Mouse (Mus musculus): ENCODE results near the gene Pnpla5. TPM values are rescaled to one million over a fixed set of nuclear protein-coding genes. Genes with fewer than 3 reads are reported as not detected.
"Not testable (repeated sequence)": the region's sequence is repeated elsewhere in the genome, so short reads cannot be mapped to it uniquely, and the experiment has no call there.

The Pnpla5 gene
- polyA plus RNA-seq (2016; fragmentation: Nextera tagmentation; extraction: Ambion mirVana) = not detected in 2 replicates

DNA sequence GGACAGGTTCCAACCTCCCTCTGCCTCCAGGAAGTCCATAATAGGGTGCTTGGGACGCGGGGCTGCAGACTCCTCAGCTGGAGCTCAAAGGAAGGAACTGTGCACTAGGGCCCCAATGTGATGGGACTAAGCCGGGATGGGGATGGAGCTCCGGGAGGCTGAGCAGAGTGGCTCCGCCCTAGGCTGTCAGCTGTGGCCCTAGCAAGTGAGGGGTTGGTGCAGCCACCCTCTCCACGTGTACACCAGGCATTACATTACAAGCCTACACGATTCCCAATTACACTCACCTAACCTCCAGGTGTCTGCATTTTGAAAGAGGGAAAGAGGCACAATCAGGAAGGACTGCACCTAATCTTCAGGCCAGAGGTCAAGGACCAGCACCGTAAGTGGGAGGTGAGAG is at the start of gene Pnpla5:
Gene Pnpla5, minus strand, starts transcription at position 101 of the 400 bp plus-strand sequence.
- no peak within 1 kb of the TSS for H3K4me2 ChIP-seq
- H3K9ac ChIP-seq (replicated peaks) = no peak within 1 kb of the TSS
- no peaks in the 10 kb centered on the region for H3K36me3 ChIP-seq
- H3K4me3 ChIP-seq (replicated peaks) = no peak within 1 kb of the TSS
- no peaks in the 10 kb centered on the region for H3K4me1 ChIP-seq (replicated peaks)
- no peaks in the 10 kb centered on the region for H3K9me3 ChIP-seq
- H3K27ac ChIP-seq = no peak within 1 kb of the TSS
- 64% methylated on average over 8 of the region's 8 CpGs for WGBS
- peaks cover 5% of the 10 kb centered on the region; the same call in 1 of the 2 replicates for H3K27me3 ChIP-seq
- ATAC-seq (ENCODE audit: insufficient number of reproducible peaks, insufficient read depth, low FRiP score, low TSS enrichment, low read depth) = no peak

DNA sequence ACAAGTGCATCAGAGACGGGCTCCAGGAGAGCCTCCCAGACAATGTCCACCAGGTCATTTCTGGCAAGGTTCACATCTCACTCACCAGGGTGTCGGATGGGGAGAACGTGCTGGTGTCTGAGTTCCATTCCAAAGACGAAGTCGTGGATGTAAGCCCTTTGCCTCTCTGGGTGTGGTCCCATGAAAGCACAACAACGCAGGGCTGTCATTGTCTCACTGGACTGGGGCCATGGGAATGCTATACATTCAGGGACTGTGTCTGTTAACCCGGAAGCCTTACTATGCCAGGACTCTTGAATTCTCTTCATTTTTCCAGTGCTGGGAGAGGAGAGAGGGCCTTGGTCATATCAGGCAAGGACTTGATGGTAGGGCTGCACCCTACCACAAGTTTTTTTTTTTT is 48.2 kb upstream of the Pnpla5 start:
- Histone ChIP-seq H3K27ac (no peak overlapping the region), H3K9me3 (no peaks in the 10 kb centered on the region), H3K4me3 (replicated peaks) (no peak overlapping the region), H3K4me2 (no peak overlapping the region), H3K4me1 (replicated peaks) (peaks cover 13% of the 10 kb centered on the region; the same call in 1 of the 2 replicates), H3K9ac (replicated peaks) (no peak overlapping the region), H3K36me3 (no peaks in the 10 kb centered on the region), H3K27me3 (peaks cover 23% of the 10 kb centered on the region)
- 89% methylated on average over 7 of the region's 7 CpGs for WGBS
- ATAC-seq (ENCODE audit: insufficient number of reproducible peaks, insufficient read depth, low FRiP score, low TSS enrichment, low read depth) = no peak

DNA sequence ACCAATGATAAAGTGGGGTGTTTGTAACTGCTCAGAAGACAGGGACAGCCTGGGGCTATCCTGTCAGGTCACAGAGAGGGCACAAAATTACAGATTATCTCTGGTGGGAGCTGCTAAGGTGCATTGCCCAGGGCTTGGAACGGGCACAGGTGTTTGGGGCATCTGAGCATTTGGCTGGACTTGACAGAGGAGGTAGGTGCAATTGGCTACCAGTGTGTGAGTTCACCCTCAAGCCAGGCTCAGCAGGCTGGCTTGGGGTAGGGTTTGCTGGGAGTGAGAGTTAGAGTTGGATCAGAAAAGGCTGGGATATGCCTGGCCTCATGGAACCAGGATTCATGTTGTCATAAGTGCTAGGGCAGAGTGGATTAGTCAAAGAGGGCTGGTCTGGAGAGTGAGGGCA is 46.5 kb upstream of the Pnpla5 start:
- 48% methylated on average over 1 of the region's 1 CpGs for WGBS
- Histone ChIP-seq H3K27me3 (peaks cover 23% of the 10 kb centered on the region), H3K4me1 (replicated peaks) (peaks cover 13% of the 10 kb centered on the region; the same call in 1 of the 2 replicates), H3K36me3 (no peaks in the 10 kb centered on the region), H3K27ac (no peak overlapping the region), H3K4me3 (replicated peaks) (no peak overlapping the region), H3K9ac (replicated peaks) (no peak overlapping the region), H3K9me3 (no peaks in the 10 kb centered on the region), H3K4me2 (no peak overlapping the region)
- ATAC-seq (ENCODE audit: insufficient number of reproducible peaks, insufficient read depth, low FRiP score, low TSS enrichment, low read depth) = no peak

DNA sequence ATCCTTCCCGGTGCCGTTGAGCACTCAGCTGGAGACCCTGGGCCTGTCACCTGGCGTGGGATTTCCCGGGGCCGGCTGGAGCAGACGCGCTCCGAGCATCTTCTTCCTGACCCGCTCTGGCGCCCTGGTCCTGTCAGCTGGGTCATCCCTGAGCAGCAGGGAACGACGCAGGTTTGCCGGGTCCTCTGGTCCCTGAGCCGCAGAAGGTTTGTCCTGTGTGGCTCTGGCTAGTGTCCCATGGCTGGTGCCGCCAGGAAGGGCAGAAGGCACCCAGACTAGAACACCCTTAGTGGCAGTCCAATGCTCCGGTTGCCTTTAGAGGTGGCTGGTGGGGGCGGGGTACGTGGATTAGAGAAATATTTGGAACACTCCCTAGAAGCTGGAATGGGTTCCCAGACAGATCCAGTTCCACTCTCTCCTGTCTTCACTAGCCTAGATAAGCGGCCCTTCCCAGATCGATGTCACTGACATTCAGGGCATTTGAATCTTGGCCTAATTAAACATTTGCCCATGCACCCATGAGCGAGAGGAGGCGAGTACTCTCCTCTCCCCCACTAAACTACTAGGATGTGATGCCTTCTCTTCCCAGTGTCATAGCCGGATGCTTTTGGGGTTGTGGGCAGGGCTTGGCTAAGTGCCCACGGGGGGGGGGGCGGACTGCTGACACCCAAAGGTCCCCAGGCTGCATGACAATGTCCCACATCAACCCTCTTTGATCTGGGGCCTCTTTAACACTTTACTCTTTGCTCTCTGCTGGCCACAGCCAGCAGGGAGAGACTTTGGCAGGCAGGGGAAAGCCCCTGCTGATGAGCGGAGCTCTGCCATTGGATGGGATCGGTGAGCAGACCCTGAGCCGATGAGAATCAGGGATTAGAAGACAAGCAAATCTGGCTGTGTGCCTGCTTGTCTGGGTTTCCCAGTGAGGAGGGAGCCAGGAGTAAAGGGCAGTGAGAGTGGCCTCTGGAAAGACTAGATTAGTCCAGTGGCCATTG is 45.5 kb upstream of the Pnpla5 start:
- H3K4me2 ChIP-seq = peak overlapping the region; percentile 99
- H3K36me3 ChIP-seq = no peaks in the 10 kb centered on the region
- peak overlapping the region; percentile 63 for H3K9ac ChIP-seq (replicated peaks)
- H3K4me3 ChIP-seq (replicated peaks) = peak overlapping the region; percentile 54
- H3K4me1 ChIP-seq (replicated peaks) = peaks cover 13% of the 10 kb centered on the region; the same call in 1 of the 2 replicates
- H3K9me3 ChIP-seq = no peaks in the 10 kb centered on the region
- H3K27me3 ChIP-seq = peaks cover 23% of the 10 kb centered on the region
- ATAC-seq (ENCODE audit: insufficient number of reproducible peaks, insufficient read depth, low FRiP score, low TSS enrichment, low read depth) = 0 out of 2 replicates have a peak, but pooled peaks have one; percentile 23
- under 1% methylated on average over 28 of the region's 28 CpGs for WGBS
- H3K27ac ChIP-seq = no peak overlapping the region

DNA sequence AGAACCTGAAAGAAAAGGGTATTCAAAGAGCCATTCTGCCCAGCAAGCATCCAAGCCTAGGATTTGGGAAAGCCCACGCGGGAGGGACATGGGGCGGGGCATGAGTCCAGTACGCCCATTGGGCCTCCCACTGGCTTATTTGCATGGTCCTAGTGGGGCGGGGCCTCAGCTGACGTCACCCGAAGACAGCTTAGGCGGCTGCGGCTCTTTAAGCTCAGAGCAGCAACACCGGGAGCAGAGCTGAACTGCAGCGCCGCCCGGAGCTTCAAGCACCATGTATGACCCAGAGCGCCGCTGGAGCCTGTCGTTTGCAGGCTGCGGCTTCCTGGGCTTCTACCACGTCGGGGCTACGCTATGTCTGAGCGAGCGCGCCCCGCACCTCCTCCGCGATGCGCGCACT is 44.6 kb upstream of the Pnpla5 start, which contains the start of gene Pnpla3:
Gene Pnpla3, plus strand, starts transcription at position 238 of the 400 bp plus-strand sequence.
- Histone ChIP-seq H3K9ac (replicated peaks) (peak within 1 kb of the TSS; percentile 63), H3K4me1 (replicated peaks) (peaks cover 13% of the 10 kb centered on the region; the same call in 1 of the 2 replicates), H3K4me3 (replicated peaks) (peak within 1 kb of the TSS; percentile 54), H3K4me2 (peak within 1 kb of the TSS; percentile 99), H3K36me3 (no peaks in the 10 kb centered on the region), H3K27ac (no peak within 1 kb of the TSS), H3K27me3 (peaks cover 23% of the 10 kb centered on the region), H3K9me3 (no peaks in the 10 kb centered on the region)
- whole genome bisulfite sequencing = under 1% methylated on average over 28 of the region's 28 CpGs
- ATAC-seq (ENCODE audit: insufficient number of reproducible peaks, insufficient read depth, low FRiP score, low TSS enrichment, low read depth) = peak; percentile 94

DNA sequence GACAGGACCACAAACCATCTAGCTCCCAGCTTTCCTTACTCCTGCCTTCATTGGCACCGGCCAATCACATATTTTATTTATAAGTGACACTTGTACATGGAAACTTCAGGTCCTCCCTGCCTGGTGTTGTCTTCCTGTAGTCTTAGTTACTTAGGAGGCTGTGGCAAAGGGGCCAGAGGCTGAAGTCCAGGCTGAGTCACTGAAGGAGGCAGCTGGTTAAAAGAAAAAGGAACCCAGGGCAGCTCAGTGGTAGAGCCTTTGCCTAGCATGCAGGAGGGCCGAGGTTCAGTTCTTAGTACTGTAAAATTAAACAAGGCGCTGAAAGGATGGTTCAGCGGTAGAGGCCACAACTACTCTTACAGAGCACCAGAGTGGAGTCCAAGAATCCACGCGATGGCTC is 43.8 kb upstream of the Pnpla5 start:
- no peak overlapping the region for H3K27ac ChIP-seq
- H3K4me3 ChIP-seq (replicated peaks) = no peak overlapping the region
- H3K27me3 ChIP-seq = peaks cover 23% of the 10 kb centered on the region
- H3K4me2 ChIP-seq = peak overlapping the region; percentile 99; the same call in 1 of the 2 replicates
- no peaks in the 10 kb centered on the region for H3K9me3 ChIP-seq
- ATAC-seq (ENCODE audit: insufficient number of reproducible peaks, insufficient read depth, low FRiP score, low TSS enrichment, low read depth) = no peak
- H3K9ac ChIP-seq (replicated peaks) = no peak overlapping the region
- 75% methylated on average over 6 of the region's 6 CpGs for WGBS
- H3K4me1 ChIP-seq (replicated peaks) = peaks cover 13% of the 10 kb centered on the region; the same call in 1 of the 2 replicates
- H3K36me3 ChIP-seq = no peaks in the 10 kb centered on the region

DNA sequence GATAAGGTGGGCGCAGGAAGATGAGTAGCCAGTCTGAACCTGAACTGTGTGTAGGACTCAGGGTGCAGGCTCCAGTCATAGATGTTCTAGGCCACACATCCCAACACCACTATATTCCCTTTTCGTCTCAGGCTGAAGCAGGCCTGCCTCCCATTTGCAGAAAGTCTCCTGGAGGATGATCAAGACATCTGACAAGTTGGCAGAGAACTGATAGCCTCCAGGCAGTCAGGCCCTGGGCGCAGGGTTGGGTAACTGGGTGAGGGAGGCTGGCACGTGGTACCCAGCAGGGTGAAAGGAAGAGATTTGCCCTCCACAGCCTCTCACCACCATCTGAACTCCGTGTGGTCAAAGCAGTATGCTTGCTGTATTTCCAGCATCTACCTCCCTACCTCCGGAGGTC is 38.9 kb upstream of the Pnpla5 start:
- no peak overlapping the region for H3K9ac ChIP-seq (replicated peaks)
- no peak for ATAC-seq (ENCODE audit: insufficient number of reproducible peaks, insufficient read depth, low FRiP score, low TSS enrichment, low read depth)
- no peaks in the 10 kb centered on the region for H3K9me3 ChIP-seq
- H3K27me3 ChIP-seq = no peaks in the 10 kb centered on the region
- H3K36me3 ChIP-seq = no peaks in the 10 kb centered on the region
- no peak overlapping the region for H3K27ac ChIP-seq
- no peaks in the 10 kb centered on the region for H3K4me1 ChIP-seq (replicated peaks)
- H3K4me2 ChIP-seq = no peak overlapping the region
- 84% methylated on average over 6 of the region's 6 CpGs for WGBS
- H3K4me3 ChIP-seq (replicated peaks) = no peak overlapping the region

DNA sequence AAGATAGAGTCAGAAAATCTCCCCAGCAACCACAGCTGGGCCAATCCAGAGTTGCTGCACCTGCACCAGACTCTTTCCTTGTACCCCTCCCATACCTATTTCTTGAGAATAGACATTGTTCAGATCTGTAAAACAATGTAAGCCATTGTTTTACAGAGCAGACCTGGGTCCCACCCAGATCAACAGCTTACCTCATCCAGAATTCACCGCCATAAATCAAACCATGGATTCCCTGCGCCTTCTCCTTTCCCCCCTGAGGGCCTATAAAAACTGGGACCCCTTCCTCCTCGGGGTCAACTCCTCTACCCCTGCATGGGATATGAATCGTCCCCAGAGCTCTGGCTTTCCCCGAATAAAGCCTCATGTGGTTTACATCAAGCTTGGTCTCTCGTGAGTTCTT is 34.6 kb upstream of the Pnpla5 start:
- H3K4me1 ChIP-seq (replicated peaks); H3K9me3 ChIP-seq; H3K27ac ChIP-seq; H3K27me3 ChIP-seq; H3K4me3 ChIP-seq (replicated peaks); H3K4me2 ChIP-seq; H3K9ac ChIP-seq (replicated peaks); H3K36me3 ChIP-seq; ATAC-seq (ENCODE audit: insufficient number of reproducible peaks, insufficient read depth, low FRiP score, low TSS enrichment, low read depth): not testable (repeated sequence)
- WGBS = 68% methylated on average over 6 of the region's 6 CpGs

DNA sequence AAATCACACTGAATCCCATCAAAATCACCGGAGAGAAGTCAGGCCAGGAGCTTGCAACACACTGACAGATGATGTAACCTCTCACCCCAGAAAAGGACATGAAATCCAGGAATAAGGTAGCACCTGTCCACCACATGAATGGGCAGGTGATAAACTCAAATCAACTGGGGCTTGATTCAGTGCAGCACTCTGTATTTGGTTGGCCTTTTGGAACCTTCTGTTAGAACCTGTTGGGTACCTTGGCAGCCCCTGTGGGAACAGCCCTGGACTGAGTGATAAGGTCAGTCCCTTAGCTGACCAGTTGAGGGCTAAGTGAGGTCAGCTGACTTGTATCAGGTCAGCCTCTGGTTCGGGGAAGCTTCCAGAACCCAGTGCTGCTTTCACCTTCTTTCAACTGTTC is 33.2 kb upstream of the Pnpla5 start:
- H3K4me1 ChIP-seq (replicated peaks) = no peaks in the 10 kb centered on the region
- H3K9ac ChIP-seq (replicated peaks) = no peak overlapping the region
- no peak overlapping the region for H3K27ac ChIP-seq
- 87% methylated on average over 2 of the region's 2 CpGs for WGBS
- no peaks in the 10 kb centered on the region for H3K36me3 ChIP-seq
- no peaks in the 10 kb centered on the region for H3K9me3 ChIP-seq
- no peak for ATAC-seq (ENCODE audit: insufficient number of reproducible peaks, insufficient read depth, low FRiP score, low TSS enrichment, low read depth)
- H3K4me3 ChIP-seq (replicated peaks) = no peak overlapping the region
- no peak overlapping the region for H3K4me2 ChIP-seq
- H3K27me3 ChIP-seq = no peaks in the 10 kb centered on the region

DNA sequence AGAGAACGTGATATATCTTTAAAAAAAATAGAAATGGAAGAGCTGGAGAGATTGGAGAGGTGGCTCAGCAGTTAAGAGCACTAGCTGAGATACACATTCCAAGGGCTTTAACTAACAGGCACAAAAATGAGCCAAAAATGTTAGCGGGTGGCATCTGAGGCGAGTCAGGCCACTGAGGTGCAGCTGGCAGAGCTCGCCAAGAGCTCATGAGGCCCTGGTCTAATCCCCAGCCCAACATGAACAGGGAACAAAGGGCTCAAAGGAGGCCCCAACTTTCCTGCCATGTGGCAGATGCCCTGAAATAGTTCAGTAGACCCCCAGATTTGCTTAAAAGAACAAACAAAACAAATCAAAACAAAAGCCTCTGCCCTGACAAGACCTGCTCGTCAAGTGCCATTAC is 18.0 kb upstream of the Pnpla5 start:
- no peak overlapping the region for H3K4me3 ChIP-seq (replicated peaks)
- H3K36me3 ChIP-seq = no peaks in the 10 kb centered on the region
- no peak overlapping the region for H3K4me2 ChIP-seq
- 69% methylated on average over 5 of the region's 5 CpGs for WGBS
- H3K4me1 ChIP-seq (replicated peaks) = no peaks in the 10 kb centered on the region
- H3K9me3 ChIP-seq = no peaks in the 10 kb centered on the region
- no peaks in the 10 kb centered on the region; the same call in 1 of the 2 replicates for H3K27me3 ChIP-seq
- H3K27ac ChIP-seq = no peak overlapping the region
- H3K9ac ChIP-seq (replicated peaks) = no peak overlapping the region
- no peak for ATAC-seq (ENCODE audit: insufficient number of reproducible peaks, insufficient read depth, low FRiP score, low TSS enrichment, low read depth)

DNA sequence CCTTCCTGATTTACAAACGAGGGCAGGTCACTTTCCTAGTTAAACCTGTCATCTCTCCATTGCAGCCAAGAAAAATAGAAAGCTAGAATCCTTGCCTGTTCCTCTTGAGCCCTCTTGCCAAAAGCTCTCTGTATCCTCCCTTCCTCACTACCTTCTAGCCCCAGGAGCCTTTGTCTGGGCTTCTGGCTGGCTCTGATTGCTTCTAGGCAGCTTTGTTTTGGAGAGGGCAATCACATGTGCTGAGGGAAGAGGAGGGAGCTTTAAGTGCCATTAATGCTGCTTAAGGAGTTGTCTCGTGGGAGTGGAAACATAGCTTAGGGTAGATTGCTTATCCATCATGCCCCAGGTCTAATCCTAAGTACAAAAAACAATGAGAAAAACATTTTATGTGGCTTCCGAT is 17.1 kb upstream of the Pnpla5 start:
- Histone ChIP-seq H3K4me2 (no peak overlapping the region), H3K9me3 (peaks cover 4% of the 10 kb centered on the region; the same call in 1 of the 2 replicates), H3K36me3 (no peaks in the 10 kb centered on the region), H3K27ac (no peak overlapping the region), H3K4me1 (replicated peaks) (no peaks in the 10 kb centered on the region), H3K27me3 (no peaks in the 10 kb centered on the region; the same call in 1 of the 2 replicates), H3K4me3 (replicated peaks) (no peak overlapping the region), H3K9ac (replicated peaks) (no peak overlapping the region)
- ATAC-seq (ENCODE audit: insufficient number of reproducible peaks, insufficient read depth, low FRiP score, low TSS enrichment, low read depth) = no peak
- 50% methylated on average over 3 of the region's 3 CpGs for WGBS

Measured in limb, embryonic 12.5 days (tissue).